Mouse (Mus musculus) kidney, embryonic 14.5 days (tissue): ENCODE data around the gene Wnt8b. TPM values are rescaled to one million over a fixed set of nuclear protein-coding genes. Genes with fewer than 3 reads are reported as not detected.

ENCODE experiments used
- ATAC-seq: fragments of 200-750 bp; cut with Nextera tagmentation; 2 replicates; pipeline ENCODE4 v1.8.0; 2017; ENCODE audit warnings: moderate number of reproducible peaks, mild to moderate bottlenecking, moderate TSS enrichment, moderate library complexity; ENCODE audit not compliant: low FRiP score, low TSS enrichment
- H3K27ac ChIP-seq: fragments of 300-500 bp; sonication (generic); 2 replicates; pipeline ENCODE4 v1.5.1; 2014; ENCODE audit warnings: low read depth, mild to moderate bottlenecking, low read length, moderate library complexity, mixed read lengths
- H3K27me3 ChIP-seq: fragments of 300-500 bp; sonication (generic); 2 replicates; pipeline ENCODE4 v1.6.1; 2014; ENCODE audit warnings: mild to moderate bottlenecking, low read length; ENCODE audit not compliant: control insufficient read depth, insufficient read depth
- H3K36me3 ChIP-seq: fragments of 300-500 bp; sonication (generic); 2 replicates; pipeline ENCODE4 v1.6.1; 2014; ENCODE audit warnings: low read length, mixed read lengths; ENCODE audit not compliant: control insufficient read depth, insufficient read depth
- H3K4me1 ChIP-seq: fragments of 300-500 bp; sonication (generic); 2 replicates; pipeline ENCODE4 v1.6.1; 2014; ENCODE audit warnings: low read length, mixed read lengths; ENCODE audit not compliant: control insufficient read depth, insufficient read depth
- H3K4me2 ChIP-seq: fragments of 300-500 bp; sonication (generic); replicated peaks from 2 replicates; pipeline ENCODE4 v1.6.1; 2014; ENCODE audit warnings: low read depth, mild to moderate bottlenecking, low read length
- H3K4me3 ChIP-seq: fragments of 300-500 bp; sonication (generic); 2 replicates; pipeline ENCODE4 v1.5.1; 2014; ENCODE audit warnings: mild to moderate bottlenecking, low read length
- H3K9ac ChIP-seq: fragments of 300-500 bp; sonication (generic); 2 replicates; pipeline ENCODE4 v1.6.1; 2014; ENCODE audit warnings: low read depth, mild to moderate bottlenecking, low read length, moderate library complexity
- H3K9me3 ChIP-seq: fragments of 300-500 bp; sonication (generic); 2 replicates; pipeline ENCODE4 v1.6.1; 2016; ENCODE audit warnings: low read length; ENCODE audit not compliant: control insufficient read depth
- WGBS: fragments of 180-500 bp; shearing (Covaris S2); extraction: QIAGEN DNeasy Blood & Tissue Kit; methylation state at CpG from one replicate; pipeline ENCODE4 v1.1.7; 2014; 5-methylcytosine and 5-hydroxymethylcytosine counted together
- polyA plus RNA-seq: library from polyadenylated mRNA; unstranded; fragments of >200 nt; fragmentation: Nextera tagmentation; extraction: Ambion mirVana; gene quantifications from 2 replicates; pipeline ENCODE4 v1.2.1, GENCODE M21; 2014

The Wnt8b gene
- polyA plus RNA-seq, 1 experiment from 2014 or later = 3.5 TPM

DNA sequence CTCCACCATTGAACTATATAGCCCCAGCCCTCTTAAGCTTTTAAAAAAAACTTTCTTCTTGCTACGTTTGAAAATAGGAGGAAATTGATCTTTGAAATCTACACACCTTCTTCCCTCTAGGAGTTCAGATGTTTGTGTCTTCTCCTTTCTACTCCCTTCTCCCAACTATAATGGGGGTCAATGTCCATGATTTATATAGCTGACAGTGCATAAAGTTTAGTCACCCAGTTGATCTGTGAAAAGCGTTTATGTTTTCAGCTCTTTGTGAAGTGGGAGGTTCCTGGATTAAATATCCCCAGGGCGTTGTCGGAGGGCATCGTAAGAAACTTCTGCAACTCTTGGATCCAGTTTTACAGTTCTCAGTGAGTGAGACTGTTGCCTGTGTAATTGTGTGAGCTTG, 7.0 kb downstream of the Wnt8b start:
- WGBS = 12% methylated on average over 5 of the region's 5 CpGs
- peak; percentile 78; the same call in 1 of the 2 replicates for ATAC-seq
- Histone ChIP-seq H3K9me3 (no peaks in the 10 kb centered on the region), H3K4me3 (no peak overlapping the region), H3K4me1 (peaks cover 15% of the 10 kb centered on the region; the same call in 1 of the 2 replicates), H3K27ac (no peak overlapping the region), H3K4me2 (no peak overlapping the region), H3K27me3 (no peaks in the 10 kb centered on the region), H3K9ac (no peak overlapping the region), H3K36me3 (no peaks in the 10 kb centered on the region)

DNA sequence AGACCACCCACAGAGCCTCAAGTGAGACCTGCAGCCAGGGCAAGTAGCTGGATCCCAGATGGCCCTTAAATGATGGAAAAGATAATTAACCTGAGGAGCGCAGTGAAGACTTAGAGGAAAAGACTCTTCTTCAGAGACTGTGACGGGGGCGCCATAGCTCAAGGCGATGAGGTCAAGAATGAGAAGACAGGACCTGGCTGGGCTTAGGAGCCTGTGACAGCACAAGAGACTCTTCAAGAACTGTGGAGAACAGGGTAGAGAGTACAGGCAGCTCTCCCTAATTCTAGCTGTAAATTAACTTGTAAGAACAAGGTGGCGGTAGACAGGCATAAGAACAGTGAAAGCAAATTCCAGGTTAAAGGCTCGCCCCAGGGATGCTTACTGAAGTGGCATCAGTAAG, 8.7 kb downstream of the Wnt8b start:
- Histone ChIP-seq H3K9me3 (no peaks in the 10 kb centered on the region), H3K27ac (no peak overlapping the region), H3K4me3 (no peak overlapping the region), H3K9ac (no peak overlapping the region), H3K4me2 (no peak overlapping the region), H3K36me3 (no peaks in the 10 kb centered on the region), H3K27me3 (no peaks in the 10 kb centered on the region), H3K4me1 (peaks cover 15% of the 10 kb centered on the region; the same call in 1 of the 2 replicates)
- ATAC-seq = no peak
- 47% methylated on average over 6 of the region's 6 CpGs for WGBS

DNA sequence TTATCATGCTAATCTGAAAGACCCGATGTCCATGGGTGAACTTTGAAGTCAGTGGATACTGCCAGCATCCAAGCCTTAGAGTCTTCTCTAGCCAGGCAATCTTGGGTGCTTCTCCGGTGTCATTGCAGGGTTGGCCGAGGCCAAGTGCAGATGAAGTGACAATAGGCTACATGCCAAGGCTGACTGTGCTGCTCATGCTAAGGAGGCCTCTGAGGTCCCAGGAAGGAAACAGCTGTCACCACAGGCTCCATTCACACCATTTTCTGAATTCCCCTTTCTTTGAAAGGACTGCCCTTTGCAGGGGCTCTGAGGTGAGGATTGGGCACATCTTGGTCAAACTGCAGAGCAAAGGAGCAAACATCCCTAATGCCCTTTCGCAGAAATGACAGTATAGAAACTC, 9.5 kb downstream of the Wnt8b start:
- ATAC-seq = no peak
- Histone ChIP-seq H3K27ac (no peak overlapping the region), H3K36me3 (no peaks in the 10 kb centered on the region), H3K4me1 (peaks cover 15% of the 10 kb centered on the region; the same call in 1 of the 2 replicates), H3K4me2 (no peak overlapping the region), H3K9me3 (no peaks in the 10 kb centered on the region), H3K4me3 (no peak overlapping the region), H3K9ac (no peak overlapping the region), H3K27me3 (no peaks in the 10 kb centered on the region)
- WGBS = 69% methylated on average over 4 of the region's 4 CpGs

DNA sequence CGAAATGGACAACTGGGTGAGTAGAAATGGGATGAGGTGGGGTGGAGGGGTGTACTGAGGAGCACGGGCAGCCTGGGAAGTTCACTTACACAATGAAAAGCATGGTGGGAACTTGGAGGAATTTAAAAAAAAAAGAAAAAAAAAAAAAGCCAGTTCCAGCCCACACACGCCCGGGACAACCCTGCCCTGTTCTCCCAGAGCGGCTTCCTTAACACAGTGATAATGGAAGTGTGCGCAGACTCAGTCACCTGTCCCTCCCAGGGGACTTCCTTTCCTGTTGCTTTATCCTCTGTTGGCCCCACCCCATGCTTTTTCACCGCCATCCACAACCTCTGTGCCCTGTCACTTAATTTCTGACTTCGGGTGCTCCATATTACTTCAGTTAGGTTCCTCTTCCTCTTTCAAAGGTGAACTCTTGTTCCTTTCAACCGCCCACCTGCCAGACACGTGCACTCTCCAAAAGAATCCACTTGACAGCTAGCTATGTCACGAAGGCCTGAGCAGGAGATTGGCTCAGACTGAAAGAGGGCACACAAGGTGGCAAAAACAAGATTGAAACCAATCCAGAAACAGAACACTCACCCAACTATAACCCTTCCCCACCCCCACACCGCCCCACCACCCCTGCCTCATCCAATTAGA, 17.4 kb downstream of the Wnt8b start:
- ATAC-seq = no peak
- H3K9me3 ChIP-seq = no peaks in the 10 kb centered on the region
- no peaks in the 10 kb centered on the region for H3K36me3 ChIP-seq
- WGBS = 4% methylated on average over 12 of the region's 12 CpGs
- no peak overlapping the region for H3K9ac ChIP-seq
- H3K4me1 ChIP-seq = peaks cover 51% of the 10 kb centered on the region
- peak overlapping the region; percentile 36 for H3K4me3 ChIP-seq
- no peak overlapping the region for H3K27ac ChIP-seq
- H3K27me3 ChIP-seq = peaks cover 24% of the 10 kb centered on the region
- H3K4me2 ChIP-seq = peak overlapping the region; percentile 67

GRCm38 (mm10) chr19:44511451-44512231, 18.4 kb downstream of the Wnt8b start:
- Histone ChIP-seq H3K36me3 (no peaks in the 10 kb centered on the region), H3K27ac (peak overlapping the region; percentile 13; the same call in 1 of the 2 replicates), H3K4me1 (peaks cover 57% of the 10 kb centered on the region), H3K27me3 (peaks cover 24% of the 10 kb centered on the region), H3K4me3 (peak overlapping the region; percentile 36), H3K4me2 (peak overlapping the region; percentile 67), H3K9ac (peak overlapping the region; percentile 42), H3K9me3 (no peaks in the 10 kb centered on the region)
- under 1% methylated on average over 64 of the region's 66 CpGs for WGBS
- ATAC-seq = peak; percentile 34; the same call in 1 of the 2 replicates

- 32% methylated on average over 5 of the region's 5 CpGs for WGBS
- Histone ChIP-seq H3K4me2 (0 out of 2 replicates have a peak overlapping the region, but pooled peaks have one; percentile 67), H3K27ac (no peak overlapping the region), H3K9ac (no peak overlapping the region), H3K4me3 (no peak overlapping the region), H3K36me3 (no peaks in the 10 kb centered on the region), H3K27me3 (peaks cover 24% of the 10 kb centered on the region), H3K4me1 (peaks cover 57% of the 10 kb centered on the region), H3K9me3 (no peaks in the 10 kb centered on the region)
- no peak for ATAC-seq
These were observed 19.3 kb downstream of the Wnt8b start for GRCm38 (mm10) chr19:44512601-44513000.

DNA sequence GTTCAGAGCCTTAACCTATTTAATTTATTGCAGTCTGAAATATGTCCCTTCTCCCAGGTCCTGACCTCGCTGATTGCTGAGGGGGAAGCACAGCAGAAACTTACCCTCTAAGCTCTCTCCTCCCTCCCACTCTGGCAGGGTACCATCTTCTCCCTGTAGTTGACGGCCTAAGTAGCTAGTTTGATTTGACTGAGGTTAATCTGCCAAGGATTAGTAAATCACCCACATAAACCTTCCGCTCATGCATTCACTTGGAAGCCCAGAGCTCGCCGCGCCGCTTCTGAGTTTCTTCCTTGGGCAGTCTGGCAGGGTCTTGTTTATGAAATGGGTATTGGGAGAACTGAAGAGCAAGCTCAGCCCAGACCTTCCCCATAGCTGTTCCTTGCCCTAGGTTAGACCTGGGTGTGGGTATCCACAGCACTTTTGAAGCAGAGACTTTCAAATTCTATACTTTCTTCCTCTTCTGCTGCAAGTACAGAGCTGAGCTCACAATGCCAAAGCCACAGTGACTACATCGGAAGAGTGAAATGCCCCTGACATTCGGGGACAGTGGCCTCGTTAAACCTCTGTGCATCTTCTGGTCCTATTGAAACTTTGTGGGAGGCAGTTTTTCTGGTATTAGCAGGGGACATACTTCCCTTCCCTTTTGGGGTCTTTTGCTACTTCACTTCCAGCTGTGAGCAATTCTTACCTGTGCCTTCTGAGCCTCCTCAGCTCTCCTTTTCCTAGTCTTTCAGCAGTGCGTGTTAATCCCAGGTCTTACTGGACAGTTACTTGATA, 20.0 kb downstream of the Wnt8b start:
- Histone ChIP-seq H3K4me1 (peaks cover 63% of the 10 kb centered on the region), H3K9me3 (no peaks in the 10 kb centered on the region), H3K36me3 (no peaks in the 10 kb centered on the region), H3K9ac (no peak overlapping the region), H3K4me3 (no peak overlapping the region), H3K4me2 (no peak overlapping the region; the same call in 1 of the 2 replicates), H3K27ac (peak overlapping the region; percentile 3; the same call in 1 of the 2 replicates), H3K27me3 (peaks cover 24% of the 10 kb centered on the region)
- ATAC-seq = no peak
- 18% methylated on average over 11 of the region's 11 CpGs for WGBS

DNA sequence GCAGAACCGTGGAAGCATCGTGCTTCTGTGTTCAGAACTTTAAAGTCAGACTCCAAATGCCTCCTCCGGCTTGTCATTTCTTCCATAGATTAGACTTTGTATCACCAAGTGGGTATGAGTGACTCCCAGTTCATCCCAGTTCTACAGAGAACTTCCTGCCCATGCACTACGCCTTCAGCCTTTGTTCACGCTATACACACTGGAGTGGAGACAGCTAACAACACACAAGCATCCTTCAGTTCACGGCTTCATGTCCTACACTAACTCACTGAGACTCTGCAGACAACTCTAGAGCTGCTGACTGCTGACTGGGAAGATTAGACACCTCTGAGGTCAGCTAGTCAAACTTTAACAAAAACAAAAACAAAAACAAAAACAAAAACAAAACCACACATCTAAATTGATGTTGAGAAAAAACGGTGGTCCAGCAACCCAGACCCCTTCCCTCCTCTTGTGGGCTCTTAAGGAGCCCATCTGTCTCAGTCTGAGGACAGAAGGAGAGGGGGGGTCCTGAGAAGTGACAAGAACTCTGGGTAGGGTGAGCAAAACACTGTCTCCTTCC, 20.7 kb downstream of the Wnt8b start:
- Histone ChIP-seq H3K4me1 (peaks cover 70% of the 10 kb centered on the region), H3K27me3 (peaks cover 20% of the 10 kb centered on the region), H3K27ac (peak overlapping the region; percentile 80; the same call in 1 of the 2 replicates), H3K4me2 (peak overlapping the region; percentile 12; the same call in 1 of the 2 replicates), H3K4me3 (no peak overlapping the region), H3K9ac (no peak overlapping the region), H3K36me3 (no peaks in the 10 kb centered on the region), H3K9me3 (no peaks in the 10 kb centered on the region)
- WGBS = 25% methylated on average over 7 of the region's 7 CpGs
- no peak for ATAC-seq
